Mouse (Mus musculus) CD4-positive naive resting alpha-beta T cell, adult 76 days (primary cell): ENCODE measurements around the gene Vsir. TPM values are rescaled to one million over a fixed set of nuclear protein-coding genes. Genes with fewer than 3 reads are reported as not detected.

ENCODE experiments used
- total RNA-seq: library from RNA; stranded (reverse); gene quantifications from one replicate; pipeline ENCODE4 v1.2.4, GENCODE M21; 2023

The Vsir gene
- total RNA-seq, result 283 TPM

GRCm38 (mm10) chr10:60346701-60347405 lies at the start of gene Vsir:
Gene Vsir, plus strand, starts transcription at chr10:60346851.

DNA sequence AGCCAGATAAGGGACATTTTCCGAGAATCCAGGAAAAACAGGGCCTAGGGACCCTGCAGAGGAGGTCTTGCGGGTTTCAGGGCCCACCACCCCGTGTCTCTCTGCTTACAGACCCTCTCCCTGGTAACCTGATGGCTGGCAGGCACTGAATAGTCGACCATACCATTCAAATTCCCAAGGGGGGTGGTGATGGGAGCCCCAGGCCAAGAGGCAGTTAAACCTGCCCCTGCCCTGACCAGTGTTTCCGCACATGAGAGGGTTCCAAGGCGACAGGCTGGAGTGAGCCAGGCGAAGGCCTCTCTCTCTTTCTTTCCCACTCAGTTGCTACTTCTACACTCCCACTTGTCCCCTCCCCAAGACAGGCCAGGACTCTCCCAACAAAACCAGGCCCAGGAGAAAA lies 52.8 kb downstream of the Vsir start, which contains the start of gene Gm17455:
Gene Gm17455, plus strand, starts transcription at position 278 of the 400 bp plus-strand sequence.

Other genes with a start within 250 kb of the Vsir start
- 5.2 TPM for gene Spock2, start 240.6 kb upstream of the Vsir start, total RNA-seq
- gene Chst3, start 127.6 kb upstream of the Vsir start, total RNA-seq, result 11.3 TPM
- gene Psap, start 69.2 kb upstream of the Vsir start, total RNA-seq, result 360 TPM
- 2.1 TPM for gene Gm17455, start 52.9 kb downstream of the Vsir start, total RNA-seq